Mouse (Mus musculus): ENCODE measurements around the gene Map2k5.

GRCm38 (mm10) chr9:63314126-63314525 is 63.6 kb downstream of the Map2k5 start:
- no peak for TF ChIP-seq CTCF (conservative IDR thresholded peaks at IDR 0.05; ENCODE audit: low read length)
- TF ChIP-seq POU5F1 (IDR thresholded peaks at IDR 0.05; ENCODE audit: borderline replicate concordance, low read length), result no peak
- TF ChIP-seq NANOG (IDR thresholded peaks at IDR 0.05; ENCODE audit: borderline replicate concordance, low read length), result no peak
